Mouse (Mus musculus) stomach, postnatal 0 days (tissue): ENCODE data around the gene Rpl9-ps1.

Experiments
- CTCF ChIP-seq: IDR thresholded peaks from 2 replicates; pipeline ENCODE4 v1.5.1; 2016; ENCODE audit warnings: antibody characterized with exemption, low read depth, mild to moderate bottlenecking, moderate library complexity
- EP300 ChIP-seq: optimal IDR thresholded peaks from 2 replicates; pipeline ENCODE3; 2016; ENCODE audit warnings: antibody characterized with exemption

DNA sequence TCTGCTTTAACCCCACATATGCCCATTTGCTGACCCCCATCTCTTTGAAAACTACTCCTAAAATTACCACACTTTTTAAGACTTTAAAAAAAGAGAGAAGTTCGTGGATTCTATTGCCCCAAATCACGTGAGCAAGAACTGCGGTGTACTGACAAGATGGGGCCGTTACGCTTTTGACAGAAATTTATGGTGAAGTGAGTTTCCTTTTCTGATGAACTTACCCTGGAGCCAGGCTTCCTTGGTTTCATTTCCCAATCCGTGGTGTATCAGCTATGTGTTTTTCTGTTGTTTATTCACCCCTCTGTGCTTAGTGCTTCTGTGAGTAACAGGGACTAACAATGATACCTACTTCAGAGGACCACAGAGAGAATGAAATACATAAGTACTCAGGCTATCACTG is 13.4 kb upstream of the Rpl9-ps1 start:
- no peak for TF ChIP-seq CTCF
- TF ChIP-seq EP300: no peak
